Mouse (Mus musculus) neutrophil, adult 5-6 weeks (primary cell): ENCODE results near the gene Cfap299. TPM values are rescaled to one million over a fixed set of nuclear protein-coding genes. Genes with fewer than 3 reads are reported as not detected.

Experiments
- ATAC-seq: fragments of 151-379, 151-347 bp; 2 replicates; pipeline ENCODE4 v1.8.0; 2017; ENCODE audit warnings: mild to moderate bottlenecking, moderate TSS enrichment; ENCODE audit not compliant: insufficient number of reproducible peaks, poor library complexity, low FRiP score, severe bottlenecking; ENCODE audit errors: extremely low read depth
- total RNA-seq: library from RNA; stranded (forward); fragments of 200-1000 nt; gene quantifications from 2 replicates; pipeline ENCODE4 v1.2.3, GENCODE M21; 2017

Cfap299 gene
- total RNA-seq, 1 experiment from 2014 or later: not detected

GRCm38 (mm10) chr5:98778588-98778987 lies 449.5 kb downstream of the Cfap299 start:
- ATAC-seq: no peak

GRCm38 (mm10) chr5:98782066-98782465 lies 453.0 kb downstream of the Cfap299 start:
- ATAC-seq: no peak

- ATAC-seq: no peak
Measured at GRCm38 (mm10) chr5:98787735-98788134, 458.6 kb downstream of the Cfap299 start.

GRCm38 (mm10) chr5:98788568-98788967 lies 459.5 kb downstream of the Cfap299 start:
- no peak for ATAC-seq

GRCm38 (mm10) chr5:98790894-98791607 lies 461.9 kb downstream of the Cfap299 start:
- no peak for ATAC-seq

GRCm38 (mm10) chr5:98801495-98801894 lies 472.4 kb downstream of the Cfap299 start:
- no peak for ATAC-seq

GRCm38 (mm10) chr5:98804761-98805160 lies 475.7 kb downstream of the Cfap299 start:
- ATAC-seq: no peak

GRCm38 (mm10) chr5:98806492-98806891 lies 477.4 kb downstream of the Cfap299 start:
- no peak for ATAC-seq

- ATAC-seq: no peak
Measured at GRCm38 (mm10) chr5:98807022-98807421, 477.9 kb downstream of the Cfap299 start.

GRCm38 (mm10) chr5:98807953-98808352 lies 478.8 kb downstream of the Cfap299 start:
- ATAC-seq: no peak

GRCm38 (mm10) chr5:98812380-98812779 lies 483.3 kb downstream of the Cfap299 start:
- ATAC-seq: no peak

- ATAC-seq: no peak
Measured at GRCm38 (mm10) chr5:98815269-98815668, 486.2 kb downstream of the Cfap299 start.

GRCm38 (mm10) chr5:98833760-98834159 lies 504.7 kb downstream of the Cfap299 start:
- no peak for ATAC-seq

GRCm38 (mm10) chr5:98834300-98834699 lies 505.2 kb downstream of the Cfap299 start:
- ATAC-seq: no peak

- no peak for ATAC-seq
Measured at GRCm38 (mm10) chr5:98842600-98843310, 513.7 kb downstream of the Cfap299 start.

GRCm38 (mm10) chr5:98844664-98845063 lies 515.6 kb downstream of the Cfap299 start:
- no peak for ATAC-seq

Other genes starting within 250 kb of the Cfap299 start
- not detected in 2 replicates for gene Prdm8, start 162.1 kb upstream of the Cfap299 start, total RNA-seq
- not detected in 2 replicates for gene Fgf5, start 75.1 kb upstream of the Cfap299 start, total RNA-seq
- gene Gm11111, start 223.4 kb downstream of the Cfap299 start, total RNA-seq: not detected in 2 replicates